Mouse (Mus musculus) heart, adult 8-10 months (tissue): Measurements from ENCODE around the gene Iscu. TPM values are rescaled to one million over a fixed set of nuclear protein-coding genes. Genes with fewer than 3 reads are reported as not detected.
A peak's percentile ranks its signal among the peaks of the same experiment; 100 is the strongest.

Experiments used
- DNase-seq: peaks from one replicate; pipeline ENCODE4 v3.0.0; 2022; ENCODE audit warnings: low spot score
- total RNA-seq, 4 experiments: library from RNA; stranded (reverse); gene quantifications; 2 replicates each; pipeline ENCODE4 v1.2.4; 2022

Iscu gene
- total RNA-seq, 4 experiments from 2014 or later: 195 to 224 (median 212) TPM

DNA sequence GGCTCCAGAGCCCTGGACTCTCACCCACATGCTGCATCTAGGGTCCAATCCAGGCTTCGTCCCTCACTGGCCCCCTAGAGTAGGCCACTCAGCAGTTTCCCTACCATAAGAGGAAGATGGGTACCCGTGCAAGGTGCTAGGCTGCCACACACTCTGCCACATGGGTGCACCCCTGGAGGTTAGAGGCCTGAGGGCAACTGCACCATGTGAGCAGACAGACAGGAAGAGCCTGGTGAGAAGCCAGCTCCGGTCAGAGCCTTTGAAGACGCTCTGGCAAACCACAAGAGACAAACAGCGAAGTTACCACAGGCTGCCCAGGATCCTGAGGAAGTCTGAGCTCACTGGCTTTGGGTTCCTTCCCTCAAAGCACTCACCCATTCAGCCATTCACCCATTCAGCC lies 14.4 kb downstream of the Iscu start:
- DNase-seq: no peak

DNA sequence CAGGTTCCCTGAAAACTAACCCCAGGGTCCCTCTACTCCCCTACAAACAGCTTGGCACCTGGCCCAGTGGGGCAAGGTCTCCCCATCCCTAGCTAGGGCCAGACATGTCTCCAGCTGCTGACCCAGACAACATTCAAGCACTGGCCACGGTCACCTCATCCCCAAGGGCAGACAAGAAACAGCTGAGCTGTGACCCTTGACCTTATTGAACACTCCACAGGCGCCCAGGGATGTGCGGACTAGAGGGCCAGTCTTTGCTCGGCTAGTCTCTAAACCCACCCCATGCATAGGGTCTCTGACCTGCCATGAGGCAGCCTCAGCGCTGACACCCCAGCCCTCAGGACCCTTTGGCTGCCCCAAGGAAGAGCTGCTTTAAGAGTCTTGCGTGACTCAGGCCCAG lies 16.1 kb downstream of the Iscu start:
- no peak for DNase-seq

DNA sequence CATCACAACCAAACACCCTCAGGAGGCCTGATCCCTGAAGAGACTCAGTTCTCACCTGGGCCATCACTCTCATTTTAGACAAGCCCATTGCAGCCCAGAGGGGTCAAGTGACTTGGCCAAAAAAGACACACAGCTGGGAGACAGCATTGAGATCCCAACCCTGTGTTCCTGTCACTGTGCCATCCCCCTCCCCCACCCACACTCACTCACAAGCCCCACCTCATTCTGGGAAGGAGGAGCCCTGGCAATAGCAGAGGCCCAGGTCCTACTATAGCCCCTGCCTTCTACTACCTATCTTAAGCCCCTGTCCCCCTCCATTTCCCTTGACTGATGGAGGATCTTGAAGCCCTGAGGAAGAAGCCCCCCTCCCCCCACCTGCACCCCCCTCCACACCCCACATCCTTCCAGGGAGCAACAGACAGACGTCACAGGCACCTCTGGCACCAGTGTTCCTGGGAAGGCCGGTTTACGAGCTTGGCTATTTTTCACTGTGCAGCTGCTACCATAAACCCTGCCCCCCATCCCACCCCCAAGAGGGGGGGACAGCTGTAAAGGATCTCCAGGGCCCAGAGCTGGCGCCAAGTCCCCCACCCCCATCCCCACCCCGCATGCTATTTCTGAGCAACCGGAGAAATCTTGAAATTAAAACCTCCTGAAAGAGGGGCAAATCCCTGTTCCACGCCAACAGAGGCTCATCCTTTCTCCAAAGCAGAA lies 16.7 kb downstream of the Iscu start:
- DNase-seq: no peak

DNA sequence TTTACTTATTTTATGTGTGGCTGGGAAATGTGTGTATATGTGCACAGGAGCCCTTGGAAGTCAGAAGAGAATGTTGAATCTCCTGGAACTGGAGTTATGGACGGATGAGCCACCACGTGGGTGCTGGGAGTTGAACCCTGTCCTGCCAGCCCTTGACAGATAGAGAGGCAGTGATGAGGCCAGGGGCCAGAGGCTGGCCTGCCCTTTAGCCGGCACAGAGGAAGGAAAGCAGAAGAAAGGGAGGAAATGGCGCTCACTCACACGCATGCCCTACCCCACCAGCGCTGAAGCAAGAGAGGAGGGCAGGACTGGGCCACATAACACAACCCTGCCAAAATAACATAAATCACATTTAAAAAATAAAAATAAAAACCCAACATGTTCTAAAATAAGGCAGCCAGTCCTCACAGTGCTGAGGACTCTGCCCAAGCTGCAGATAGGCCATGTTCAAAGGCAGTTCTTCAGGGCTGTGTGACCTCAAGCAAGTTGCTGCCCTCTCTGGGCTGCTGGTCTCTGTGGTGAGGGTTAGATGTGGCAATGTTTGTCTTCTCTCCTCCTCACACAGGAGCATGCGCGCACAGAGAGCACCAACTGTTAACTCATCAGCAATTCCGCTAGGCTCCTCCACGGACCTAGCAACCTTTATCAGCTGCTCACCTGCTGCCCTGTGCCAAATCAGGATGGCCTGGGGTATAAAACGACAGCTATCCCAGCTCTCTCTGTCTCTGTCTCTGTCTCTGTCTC lies 18.1 kb downstream of the Iscu start:
- DNase-seq: no peak

DNA sequence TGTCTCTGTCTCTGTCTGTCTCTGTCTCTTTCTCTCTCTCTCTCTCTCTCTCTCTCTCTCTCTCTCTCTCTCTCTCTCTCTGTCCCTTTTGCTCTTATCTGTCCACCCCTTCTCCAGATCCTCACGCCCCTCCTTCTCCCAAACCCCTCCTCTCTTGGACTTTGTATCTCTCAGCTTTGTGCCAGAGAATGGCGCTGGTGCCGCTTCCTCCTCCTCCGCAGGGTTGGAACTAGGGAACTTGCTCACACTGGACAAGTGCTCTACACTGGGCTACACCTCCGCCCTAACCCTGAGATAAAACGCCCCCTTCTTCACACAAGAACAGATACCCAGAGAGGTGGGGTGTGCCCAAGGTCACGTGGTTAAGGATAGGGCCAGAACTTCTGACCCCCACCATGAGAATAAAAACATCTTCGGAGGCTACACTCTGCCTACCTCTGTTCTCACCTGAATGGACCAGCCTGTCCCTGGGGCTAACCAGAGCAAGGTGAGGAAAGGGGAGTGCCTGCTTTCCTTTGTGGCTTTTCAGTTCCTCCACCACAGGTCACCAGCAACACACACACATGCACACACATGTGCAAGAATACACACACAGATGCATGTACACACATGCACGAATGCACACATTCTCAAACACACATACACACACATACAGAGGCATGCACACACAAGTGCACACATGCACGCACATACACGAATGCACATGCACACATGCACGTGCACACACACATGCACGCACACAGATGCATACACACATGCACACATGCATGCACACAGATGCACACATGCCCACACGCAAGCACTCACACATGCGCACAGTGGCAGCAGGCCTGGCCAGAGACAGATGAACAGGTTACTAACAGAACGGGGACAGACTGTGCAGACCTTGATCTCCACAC lies 18.9 kb downstream of the Iscu start:
- no peak for DNase-seq

DNA sequence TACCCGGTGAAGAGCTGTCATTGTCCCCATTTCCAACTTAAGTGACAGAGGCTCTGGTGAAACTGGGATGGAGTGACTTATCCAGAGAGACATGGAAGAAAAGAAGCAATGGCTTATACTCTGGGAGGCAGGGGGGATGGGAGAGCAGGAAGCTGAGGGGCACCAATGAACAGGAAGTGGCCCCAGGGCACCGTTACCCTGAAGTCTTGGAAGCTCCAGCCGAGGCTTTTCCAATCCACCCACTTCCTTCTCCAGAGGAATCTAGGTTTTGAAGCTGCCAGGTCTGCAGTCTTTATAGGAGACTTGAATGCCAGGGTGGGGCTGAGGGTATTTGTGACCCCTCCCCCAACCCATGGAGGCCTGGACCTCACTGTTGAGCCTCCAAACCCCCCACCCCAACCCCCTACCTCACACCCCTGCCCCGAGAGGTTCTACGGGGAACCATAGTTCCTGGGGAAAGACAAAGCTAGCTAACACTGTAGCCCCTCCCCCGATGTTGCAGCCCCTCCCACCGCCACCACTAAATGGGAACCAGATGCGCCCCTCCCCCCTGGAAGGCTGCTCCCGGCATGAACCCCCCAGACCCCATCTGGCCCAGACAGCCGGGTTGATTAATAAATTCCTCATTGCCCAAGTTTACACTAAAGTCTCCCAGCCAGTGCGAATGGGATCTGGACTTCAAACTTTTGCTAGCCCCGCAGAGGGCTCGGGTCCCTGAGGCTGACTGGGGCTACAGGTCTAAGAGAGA lies 24.0 kb downstream of the Iscu start:
- DNase-seq: no peak

DNA sequence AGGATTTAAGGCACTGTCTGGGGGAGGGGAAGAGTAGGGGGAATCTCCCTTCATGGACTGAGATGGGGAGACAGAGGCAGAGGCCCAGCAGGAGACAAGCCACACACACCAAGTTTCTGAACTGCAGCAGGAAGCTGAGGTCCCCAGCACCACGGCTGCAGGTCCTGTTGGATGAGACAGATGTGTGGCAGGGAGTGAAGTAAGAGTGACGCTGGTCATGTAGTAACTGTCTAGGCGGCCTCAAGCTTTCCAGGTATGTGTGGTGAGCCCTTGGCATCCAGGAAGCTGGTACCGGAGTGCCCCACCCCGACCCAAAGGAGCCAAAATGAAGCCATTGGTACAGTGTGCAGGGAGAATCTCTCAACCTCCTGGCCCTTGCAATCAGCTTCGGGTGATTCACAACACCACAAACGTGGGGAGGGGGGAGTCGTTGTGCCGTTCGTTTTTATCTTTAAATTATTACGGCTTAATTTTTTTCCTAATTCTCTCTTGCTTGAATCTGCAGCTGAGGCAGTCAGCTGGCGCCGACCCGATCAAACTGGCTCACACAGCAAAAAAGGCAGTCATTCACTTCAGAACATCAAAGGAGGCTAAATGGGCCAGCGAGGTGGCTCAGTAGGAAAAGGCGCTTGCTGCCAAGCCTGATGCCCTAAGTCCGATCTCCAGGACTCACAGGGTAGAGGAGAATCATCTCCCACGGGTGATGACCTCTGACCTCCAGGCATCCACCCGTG lies 24.8 kb downstream of the Iscu start:
- DNase-seq: no peak

DNA sequence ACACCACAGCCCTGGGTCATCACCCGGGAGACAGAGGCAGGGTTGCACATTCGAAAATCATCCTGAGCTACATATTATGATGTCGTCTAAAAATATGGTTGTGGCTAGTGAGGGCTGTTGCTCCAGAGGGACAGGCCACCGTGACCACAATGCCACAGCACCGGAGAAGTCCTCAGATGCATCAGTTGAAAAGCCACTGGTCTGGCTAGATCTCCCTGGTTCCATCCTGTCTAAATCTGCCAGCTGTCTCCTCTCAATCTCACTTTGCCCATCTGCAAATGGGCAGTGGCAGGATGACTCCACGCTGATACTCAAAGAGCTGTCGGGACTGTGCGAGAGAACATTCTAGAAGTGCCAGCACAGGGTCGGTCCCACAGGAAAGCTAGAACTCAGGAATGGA lies 26.0 kb downstream of the Iscu start:
- DNase-seq: no peak

DNA sequence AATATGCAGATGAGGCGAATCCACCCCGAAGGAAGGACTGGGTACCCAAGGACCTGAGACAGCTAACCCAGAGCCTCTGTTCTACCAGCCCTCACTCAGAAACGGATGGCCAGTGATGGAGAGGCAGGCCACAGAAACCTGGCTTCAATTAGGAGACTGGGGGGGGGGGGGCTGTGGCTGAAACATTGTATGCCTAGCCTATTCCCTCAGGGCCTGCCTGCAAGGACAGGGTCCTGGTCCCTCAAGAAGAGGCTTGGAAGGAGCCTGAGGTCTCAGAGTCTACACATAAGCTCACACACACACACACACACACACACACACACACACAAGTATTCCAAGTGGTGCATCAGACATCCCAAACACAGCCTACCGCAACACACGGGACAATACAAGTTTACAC lies 27.1 kb downstream of the Iscu start:
- DNase-seq: no peak

DNA sequence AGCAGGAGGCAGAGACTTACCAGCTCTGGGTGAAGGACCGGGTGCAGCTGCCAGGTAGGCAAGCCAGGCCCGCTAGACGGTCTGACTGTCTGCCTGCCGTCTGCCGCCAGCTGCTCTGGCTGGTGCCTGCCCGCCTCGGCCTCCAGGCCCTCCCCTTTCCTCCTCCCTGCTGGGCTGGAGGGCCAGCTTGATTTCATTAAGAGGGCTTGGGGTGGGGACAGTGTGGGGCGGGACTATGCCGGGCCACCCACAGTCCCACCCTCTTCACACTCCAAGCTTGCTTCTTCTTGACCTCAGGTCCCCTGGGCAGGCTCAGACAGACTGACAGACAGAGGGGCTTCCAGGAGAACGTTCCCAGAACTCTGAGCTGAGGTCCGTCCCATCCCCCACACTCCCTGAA lies 27.7 kb downstream of the Iscu start, which contains the start of gene Tmem119:
Gene Tmem119 (minus strand): TSS at position 237 of the 400 bp plus-strand sequence.
- DNase-seq: peak; percentile 40

DNA sequence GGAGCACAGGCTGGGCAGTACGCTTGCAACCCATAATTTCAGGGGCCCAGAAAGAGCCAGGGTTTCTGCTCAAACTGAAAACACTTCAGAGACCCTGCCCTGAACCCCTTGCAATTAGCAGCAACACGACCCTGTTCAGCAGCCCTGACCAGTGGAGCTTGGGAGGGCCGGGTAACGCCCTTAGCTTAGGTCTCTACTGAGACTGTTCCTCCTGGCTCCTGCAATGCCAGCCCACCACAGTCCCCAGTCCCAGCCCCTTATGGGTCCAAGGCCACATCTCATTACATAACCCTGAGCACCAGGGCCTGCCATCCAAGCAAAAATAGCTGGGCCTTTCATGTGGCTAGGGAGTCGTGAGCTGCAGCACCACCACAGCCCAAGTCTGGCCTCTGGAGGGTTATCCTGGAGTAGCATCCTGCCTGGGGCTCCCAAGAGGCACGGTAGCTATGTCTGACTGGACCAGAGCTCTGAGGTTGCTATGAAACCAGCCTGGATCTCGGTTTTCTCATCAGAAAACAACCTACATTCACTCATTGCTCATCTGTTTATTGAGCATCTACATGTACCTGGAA lies 31.9 kb downstream of the Iscu start:
- no peak for DNase-seq

DNA sequence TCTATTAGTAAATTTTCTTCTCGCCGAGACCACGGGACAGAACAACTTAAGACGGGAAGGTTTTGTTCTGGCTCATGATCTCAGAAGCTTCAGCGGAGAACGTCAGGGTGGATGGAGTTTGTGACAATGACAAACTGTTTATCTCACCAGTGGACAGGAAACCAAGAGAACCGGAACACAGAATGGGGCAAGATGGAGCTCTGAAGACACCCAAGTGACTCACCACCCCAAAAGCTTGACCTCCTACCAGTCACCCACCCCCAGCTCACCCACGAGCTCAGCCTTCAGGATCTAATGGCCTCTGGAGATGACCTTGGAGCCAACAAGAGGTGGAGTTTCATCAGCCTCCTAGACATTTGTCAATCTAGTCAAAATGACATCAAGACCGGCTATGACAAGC lies 32.8 kb downstream of the Iscu start:
- DNase-seq: no peak

DNA sequence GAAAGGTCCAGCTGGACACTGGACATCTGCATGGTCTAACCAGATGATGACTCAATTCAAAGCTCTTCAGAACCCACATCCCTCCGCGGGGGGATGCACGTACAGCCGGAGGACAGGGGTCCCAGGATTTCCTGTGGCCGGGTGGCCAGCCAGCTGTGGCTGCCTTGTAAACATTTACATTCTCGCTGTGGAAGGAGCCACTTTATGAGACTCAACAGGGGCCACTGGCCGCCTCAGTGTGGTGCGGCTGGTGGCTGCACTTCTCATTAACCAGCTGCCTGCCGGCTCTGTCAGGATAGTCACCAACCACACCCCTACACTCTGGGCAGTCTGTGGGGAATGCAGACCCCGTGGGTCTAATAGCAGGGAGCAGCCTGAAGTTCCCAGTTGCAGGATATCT lies 33.9 kb downstream of the Iscu start:
- DNase-seq: no peak

DNA sequence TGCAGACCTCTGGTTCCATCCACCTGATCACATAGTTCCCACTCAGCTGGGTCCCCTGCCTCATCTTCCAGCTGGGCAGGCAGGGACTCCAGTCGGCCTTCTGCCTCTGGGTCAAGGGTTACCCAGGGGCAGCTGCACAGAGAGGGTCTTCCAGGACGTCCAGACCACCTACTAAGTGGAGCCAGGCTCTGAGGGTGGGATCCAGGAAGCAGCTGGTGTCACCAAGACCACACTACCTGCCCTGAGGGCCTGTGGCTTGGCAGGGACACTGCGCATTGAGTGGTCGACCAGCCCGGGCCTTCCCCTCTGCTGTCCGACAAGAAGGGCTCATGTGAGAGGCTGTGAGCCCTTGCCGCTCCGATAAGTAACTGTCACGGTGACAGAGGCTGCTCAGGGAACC lies 35.2 kb downstream of the Iscu start:
- DNase-seq: no peak

DNA sequence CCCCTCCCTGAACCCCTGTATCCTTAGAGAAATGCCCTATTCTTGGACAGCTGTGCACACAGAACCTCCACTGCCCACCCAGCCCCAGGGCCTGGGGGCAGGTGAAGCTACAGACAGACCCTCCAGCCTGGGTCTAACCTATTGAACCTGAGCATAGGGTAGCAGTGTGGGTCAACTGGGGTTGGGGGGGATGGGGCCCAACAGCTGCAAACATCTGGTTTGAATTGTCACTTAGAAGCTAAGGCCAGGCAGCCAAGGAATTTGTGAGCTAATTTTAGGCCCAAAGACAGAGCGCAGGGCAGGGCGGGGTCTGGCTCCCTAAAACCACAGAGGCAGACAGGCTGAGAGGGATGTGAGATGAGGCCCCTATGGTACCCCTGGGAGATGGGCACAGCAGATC lies 35.6 kb downstream of the Iscu start:
- DNase-seq: no peak

DNA sequence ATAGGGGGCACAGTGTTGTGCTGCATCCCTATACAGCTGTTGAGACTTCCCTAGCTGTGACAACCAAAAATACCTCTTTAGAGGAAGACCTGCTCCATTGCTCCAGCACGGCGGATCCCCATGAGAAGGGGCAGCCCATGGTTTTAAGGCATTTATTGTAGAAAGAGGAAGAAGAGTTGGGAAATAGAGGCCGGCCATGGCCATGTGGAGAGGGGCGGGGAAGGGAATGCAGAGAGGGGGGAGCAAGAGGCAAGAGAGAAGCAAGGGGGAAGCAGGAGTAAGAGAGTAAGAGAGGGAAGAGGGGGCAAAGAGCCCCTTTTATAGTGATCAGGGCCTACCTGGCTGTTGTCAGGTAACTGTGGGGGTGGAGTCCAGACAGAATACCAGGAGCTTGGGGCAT lies 37.6 kb downstream of the Iscu start:
- no peak for DNase-seq

DNA sequence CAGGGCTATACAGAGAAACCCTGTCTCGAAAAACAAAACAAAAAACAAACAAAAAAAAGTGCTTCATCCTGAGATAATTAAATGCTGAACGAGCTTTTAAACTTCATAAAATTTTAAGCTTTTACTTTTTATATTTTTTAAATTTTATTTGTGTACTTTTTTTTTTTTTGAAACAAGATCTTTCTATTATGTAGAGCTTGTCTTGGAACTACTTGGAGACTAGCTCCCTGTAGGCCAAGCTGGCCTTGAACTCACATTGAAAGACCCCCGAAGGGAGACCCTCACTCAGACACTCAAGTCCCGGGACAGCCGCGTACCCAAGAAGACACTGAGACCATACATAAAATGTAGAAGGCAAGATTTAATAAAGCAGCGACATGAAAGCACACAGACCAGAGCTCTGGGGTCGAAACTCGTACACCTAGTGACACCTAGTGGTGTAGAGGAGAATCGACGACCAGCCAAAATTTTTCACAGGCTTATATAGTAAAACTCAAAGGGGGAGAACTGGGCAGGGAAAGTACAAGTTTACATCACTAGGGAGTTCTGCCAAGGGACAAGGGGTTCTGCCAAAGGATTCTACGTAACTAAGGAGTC lies 39.4 kb downstream of the Iscu start:
- DNase-seq: peak; percentile 34

DNA sequence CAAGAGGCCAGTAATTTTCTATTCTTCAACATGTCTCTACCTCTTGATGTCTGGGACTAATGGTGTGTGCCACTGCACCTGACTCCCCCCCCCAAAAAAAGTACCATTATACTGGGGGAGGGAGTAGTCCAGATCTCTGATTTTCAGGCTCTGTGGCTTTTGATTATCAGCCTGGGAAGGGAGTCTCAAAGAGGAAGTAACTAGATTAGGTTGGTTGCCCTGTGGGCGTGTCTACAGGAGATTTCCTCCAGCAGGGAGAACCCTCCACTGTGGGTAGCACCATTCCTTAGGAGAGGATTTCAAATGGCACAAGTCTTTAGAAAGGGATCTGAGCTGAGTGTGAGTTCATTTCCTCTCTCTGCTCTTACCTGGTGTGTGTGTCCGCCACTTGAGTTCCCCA lies 40.1 kb downstream of the Iscu start:
- DNase-seq: no peak

DNA sequence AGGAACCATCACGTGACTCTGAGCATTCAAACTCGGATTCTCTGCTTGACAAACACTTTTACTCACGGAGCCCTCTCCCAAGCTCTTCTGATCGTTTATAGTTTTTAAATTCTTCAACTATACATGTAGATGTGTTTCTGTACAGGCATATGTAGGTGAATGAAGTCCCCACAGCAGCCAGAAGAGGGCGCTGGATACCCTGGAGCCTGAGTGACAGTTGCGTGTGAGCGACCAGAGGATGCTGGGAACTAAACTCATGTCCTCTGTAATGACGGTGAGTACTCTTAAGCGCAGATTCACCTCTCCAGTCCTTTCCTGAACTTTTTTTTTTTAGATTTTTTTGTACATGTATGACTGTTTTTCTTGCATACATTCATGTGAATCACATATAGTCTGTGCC lies 41.1 kb downstream of the Iscu start:
- DNase-seq: no peak
